Mouse (Mus musculus) brain, embryonic 14.5 days (tissue): Measurements from ENCODE around the gene Odf3l1. TPM values are rescaled to one million over a fixed set of nuclear protein-coding genes. Genes with fewer than 3 reads are reported as not detected.

Source experiments
- DNase-seq: peaks from one replicate; pipeline ENCODE4 v3.0.0-alpha.2; 2011; ENCODE audit warnings: low read depth
- CTCF ChIP-seq: fragments of 200-500 bp; IDR thresholded peaks from 2 replicates; pipeline ENCODE4 v1.5.1; 2012; ENCODE audit warnings: inconsistent platforms, mild to moderate bottlenecking, moderate library complexity, borderline replicate concordance; ENCODE audit not compliant: insufficient read depth, insufficient read length; ENCODE audit errors: extremely low read depth
- POLR2A ChIP-seq: fragments of 200-500 bp; IDR thresholded peaks from 2 replicates; pipeline ENCODE4 v1.6.1; 2012; ENCODE audit warnings: mild to moderate bottlenecking, inconsistent platforms, borderline replicate concordance; ENCODE audit not compliant: poor library complexity, insufficient read depth, insufficient read length, severe bottlenecking; ENCODE audit errors: extremely low read depth
- polyA plus RNA-seq: library from polyadenylated mRNA; depleted of rRNA; stranded (reverse); fragments of >200 nt; gene quantifications from 2 replicates; pipeline ENCODE4 v1.2.3, GENCODE M21; 2012

Gene Odf3l1
- polyA plus RNA-seq, 1 experiment: 0.18 TPM

- DNase-seq: peak; percentile 35
- TF ChIP-seq POLR2A (no peak), CTCF (no peak)
These were observed 16.3 kb upstream of the Odf3l1 start for GRCm38 (mm10) chr9:56880790-56881189.

GRCm38 (mm10) chr9:56877284-56877683, 12.8 kb upstream of the Odf3l1 start:
- DNase-seq: no peak
- TF ChIP-seq POLR2A (no peak), CTCF (no peak)

GRCm38 (mm10) chr9:56876784-56877183, 12.3 kb upstream of the Odf3l1 start:
- DNase-seq: peak; percentile 60

GRCm38 (mm10) chr9:56873097-56873496, 8.6 kb upstream of the Odf3l1 start:
- TF ChIP-seq CTCF (no peak), POLR2A (no peak)
- no peak for DNase-seq

More at GRCm38 (mm10) chr9:56876784-56877183, 12.3 kb upstream of the Odf3l1 start:
- TF ChIP-seq POLR2A (no peak), CTCF (no peak)

- TF ChIP-seq CTCF (no peak), POLR2A (no peak)
These were observed 7.8 kb upstream of the Odf3l1 start for GRCm38 (mm10) chr9:56872105-56872903.

GRCm38 (mm10) chr9:56871191-56871590, 6.7 kb upstream of the Odf3l1 start:
- no peak for TF ChIP-seq CTCF
- no peak for TF ChIP-seq POLR2A
- DNase-seq: no peak

More at GRCm38 (mm10) chr9:56872105-56872903, 7.8 kb upstream of the Odf3l1 start:
- no peak for DNase-seq

GRCm38 (mm10) chr9:56870778-56871177, 6.3 kb upstream of the Odf3l1 start:
- no peak for DNase-seq
- no peak for TF ChIP-seq POLR2A

GRCm38 (mm10) chr9:56869552-56869951, 5.1 kb upstream of the Odf3l1 start:
- TF ChIP-seq POLR2A (no peak), CTCF (no peak)
- DNase-seq: peak; percentile 56

GRCm38 (mm10) chr9:56868292-56868691, 3.8 kb upstream of the Odf3l1 start:
- no peak for TF ChIP-seq POLR2A
- no peak for TF ChIP-seq CTCF
- DNase-seq: peak; percentile 97

- TF ChIP-seq POLR2A: no peak
- no peak for TF ChIP-seq CTCF
These were observed 2.0 kb upstream of the Odf3l1 start for GRCm38 (mm10) chr9:56866430-56866829.

GRCm38 (mm10) chr9:56865673-56866400, 1.4 kb upstream of the Odf3l1 start:
- no peak for DNase-seq
- TF ChIP-seq CTCF: no peak
- TF ChIP-seq POLR2A: no peak

More at GRCm38 (mm10) chr9:56866430-56866829, 2.0 kb upstream of the Odf3l1 start:
- DNase-seq: no peak

- no peak for TF ChIP-seq POLR2A
- peak; percentile 46 for DNase-seq
These were observed 353 bp upstream of the Odf3l1 start, which contains the start of gene Cspg4 for GRCm38 (mm10) chr9:56864832-56865231. Gene Cspg4, plus strand, starts transcription at chr9:56865033.

GRCm38 (mm10) chr9:56862863-56863262, 1.6 kb downstream of the Odf3l1 start:
- DNase-seq: no peak
- TF ChIP-seq POLR2A (no peak), CTCF (no peak)

GRCm38 (mm10) chr9:56860486-56861269, 3.8 kb downstream of the Odf3l1 start:
- TF ChIP-seq CTCF: no peak
- TF ChIP-seq POLR2A: no peak
- no peak for DNase-seq

- DNase-seq: no peak
- no peak for TF ChIP-seq POLR2A
These were observed 4.4 kb downstream of the Odf3l1 start for GRCm38 (mm10) chr9:56860035-56860434.
